Mouse (Mus musculus): ENCODE results near the gene Rgs8.

DNA sequence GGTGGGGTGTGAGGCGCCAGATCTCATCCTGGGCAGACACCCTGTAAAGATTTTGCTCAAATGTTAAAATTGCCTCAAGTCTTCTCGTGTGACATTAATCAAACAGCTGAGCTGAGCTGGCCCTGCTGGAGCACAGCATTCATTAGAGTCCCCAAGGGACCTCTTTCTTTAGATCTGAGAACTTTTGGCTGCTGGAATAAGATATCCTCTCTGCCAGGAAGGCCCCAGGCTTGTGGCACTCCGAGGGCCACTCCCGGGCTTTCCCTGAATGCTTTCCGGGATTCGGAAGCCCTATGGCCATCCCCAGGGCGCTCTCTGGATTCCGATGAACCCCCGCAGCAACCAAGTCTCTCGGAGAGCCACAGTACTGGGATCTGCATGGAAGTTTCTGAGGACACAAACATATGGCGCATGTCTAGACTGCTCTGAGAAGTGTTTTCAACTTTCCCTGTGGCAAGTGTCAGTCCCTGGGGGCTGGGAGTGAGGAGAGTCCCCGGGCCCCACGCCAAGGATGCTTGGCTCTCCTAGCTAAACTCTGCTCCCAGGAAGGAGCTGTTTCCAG, 10.8 kb upstream of the Rgs8 start:
- TF ChIP-seq CTCF (IDR thresholded peaks at IDR 0.05; ENCODE audit: low read depth) (no peak), EP300 (IDR thresholded peaks at IDR 0.05; ENCODE audit: low read depth) (no peak)

All from liver, embryonic 14.5 days (tissue).